Mouse (Mus musculus) stomach, postnatal 0 days (tissue): ENCODE data around the gene Zfand2a.

Experiments
- CTCF ChIP-seq: IDR thresholded peaks from 2 replicates; pipeline ENCODE4 v1.5.1; 2016; ENCODE audit warnings: antibody characterized with exemption, low read depth, mild to moderate bottlenecking, moderate library complexity
- EP300 ChIP-seq: optimal IDR thresholded peaks from 2 replicates; pipeline ENCODE3; 2016; ENCODE audit warnings: antibody characterized with exemption

DNA sequence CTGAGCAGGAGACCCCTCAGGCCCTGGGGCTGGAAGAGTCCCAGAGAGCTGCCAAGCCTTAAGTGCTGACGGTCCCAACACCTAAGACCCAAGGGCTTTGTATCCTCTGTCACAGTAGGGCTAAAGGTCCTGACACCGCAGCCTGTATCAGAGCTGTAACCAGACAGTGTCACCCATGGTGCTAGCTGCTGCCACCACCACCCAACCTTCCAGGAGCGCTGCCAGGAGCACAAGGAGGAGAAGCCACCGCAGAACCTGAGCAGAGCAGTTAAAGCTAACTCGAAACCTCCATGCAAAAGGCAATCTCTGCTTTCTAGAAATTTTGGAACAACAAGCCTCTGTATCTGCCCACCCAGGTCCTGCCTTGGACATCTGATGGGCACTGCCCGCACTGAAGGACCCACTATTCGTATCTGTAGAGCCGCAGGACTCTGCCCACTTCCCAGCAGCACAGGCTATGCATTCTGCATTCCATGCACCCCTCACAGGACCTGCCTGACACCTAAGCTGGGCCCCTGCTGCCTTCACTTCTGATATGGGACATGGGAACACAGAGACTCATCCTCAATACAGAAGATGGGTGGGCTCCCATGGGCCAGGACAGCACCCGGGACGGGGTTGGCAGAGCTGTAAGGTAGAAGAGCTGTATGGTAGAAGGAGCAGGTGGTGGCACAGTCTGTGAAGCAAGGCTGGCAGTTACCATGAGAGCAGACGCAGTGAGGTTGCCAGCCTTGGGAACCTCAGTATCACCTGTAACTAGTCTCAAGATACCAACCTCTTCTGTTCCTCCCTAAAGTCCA lies 43.2 kb downstream of the Zfand2a start:
- TF ChIP-seq CTCF (no peak), EP300 (no peak)
